Mouse (Mus musculus): ENCODE data around the gene March8. TPM values are rescaled to one million over a fixed set of nuclear protein-coding genes. Genes with fewer than 3 reads are reported as not detected.

The March8 gene
- polyA plus RNA-seq, 1 experiment from 2014 or later = 40.9 TPM

- Histone ChIP-seq H3K4me2 (replicated peaks; ENCODE audit: low read depth, low read length) (no peak overlapping the region), H3K36me3 (ENCODE audit: insufficient read depth, low read length) (0 out of 2 replicates have a peak, but pooled peaks cover 4% of the 10 kb centered on the region), H3K9ac (replicated peaks; ENCODE audit: low read length) (no peak overlapping the region), H3K4me1 (ENCODE audit: insufficient read depth, low read length) (no peaks in the 10 kb centered on the region), H3K27me3 (ENCODE audit: insufficient read depth, low read length) (no peaks in the 10 kb centered on the region), H3K27ac (ENCODE audit: low read length) (no peak overlapping the region), H3K4me3 (ENCODE audit: low read length) (no peak overlapping the region), H3K9me3 (ENCODE audit: low read length) (no peaks in the 10 kb centered on the region)
- WGBS = 69% methylated on average over 12 of the region's 12 CpGs
- no peak for ATAC-seq (ENCODE audit: low FRiP score, low TSS enrichment)
Observed at GRCm38 (mm10) chr6:116415126-116415676, 77.4 kb downstream of the March8 start.

DNA sequence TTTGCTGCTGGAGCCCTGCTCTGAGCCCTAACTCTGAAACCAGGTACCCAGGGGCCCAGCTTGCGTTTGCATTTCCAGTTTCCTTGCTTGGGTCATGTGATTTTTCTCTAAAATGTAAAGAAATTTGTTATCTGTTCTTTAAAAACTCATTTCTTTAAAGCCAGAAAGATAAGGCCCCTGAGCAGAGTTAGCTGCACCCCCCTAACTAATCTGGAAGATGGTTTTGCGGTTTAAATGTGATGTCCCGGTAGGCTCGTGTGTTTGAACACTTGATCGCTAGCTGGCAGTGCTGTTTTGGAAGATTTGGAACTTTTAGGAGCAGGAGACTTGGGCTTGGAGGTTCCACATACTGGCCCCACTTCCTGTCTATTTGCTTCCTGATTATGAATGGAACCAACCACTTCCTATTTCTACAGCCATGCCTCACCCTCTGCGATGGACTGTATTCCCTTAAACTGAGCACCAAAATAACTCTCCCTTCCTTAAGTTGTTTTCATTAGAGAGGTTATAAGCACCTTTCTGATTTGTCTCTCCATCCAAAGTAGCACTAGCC lies 78.3 kb downstream of the March8 start:
- ATAC-seq (ENCODE audit: low FRiP score, low TSS enrichment) = no peak
- Histone ChIP-seq H3K36me3 (ENCODE audit: insufficient read depth, low read length) (no peaks in the 10 kb centered on the region), H3K27me3 (ENCODE audit: insufficient read depth, low read length) (no peaks in the 10 kb centered on the region), H3K27ac (ENCODE audit: low read length) (no peak overlapping the region), H3K9ac (replicated peaks; ENCODE audit: low read length) (no peak overlapping the region), H3K9me3 (ENCODE audit: low read length) (no peaks in the 10 kb centered on the region), H3K4me1 (ENCODE audit: insufficient read depth, low read length) (no peaks in the 10 kb centered on the region), H3K4me2 (replicated peaks; ENCODE audit: low read depth, low read length) (no peak overlapping the region), H3K4me3 (ENCODE audit: low read length) (no peak overlapping the region)
- WGBS = 87% methylated on average over 6 of the region's 6 CpGs

DNA sequence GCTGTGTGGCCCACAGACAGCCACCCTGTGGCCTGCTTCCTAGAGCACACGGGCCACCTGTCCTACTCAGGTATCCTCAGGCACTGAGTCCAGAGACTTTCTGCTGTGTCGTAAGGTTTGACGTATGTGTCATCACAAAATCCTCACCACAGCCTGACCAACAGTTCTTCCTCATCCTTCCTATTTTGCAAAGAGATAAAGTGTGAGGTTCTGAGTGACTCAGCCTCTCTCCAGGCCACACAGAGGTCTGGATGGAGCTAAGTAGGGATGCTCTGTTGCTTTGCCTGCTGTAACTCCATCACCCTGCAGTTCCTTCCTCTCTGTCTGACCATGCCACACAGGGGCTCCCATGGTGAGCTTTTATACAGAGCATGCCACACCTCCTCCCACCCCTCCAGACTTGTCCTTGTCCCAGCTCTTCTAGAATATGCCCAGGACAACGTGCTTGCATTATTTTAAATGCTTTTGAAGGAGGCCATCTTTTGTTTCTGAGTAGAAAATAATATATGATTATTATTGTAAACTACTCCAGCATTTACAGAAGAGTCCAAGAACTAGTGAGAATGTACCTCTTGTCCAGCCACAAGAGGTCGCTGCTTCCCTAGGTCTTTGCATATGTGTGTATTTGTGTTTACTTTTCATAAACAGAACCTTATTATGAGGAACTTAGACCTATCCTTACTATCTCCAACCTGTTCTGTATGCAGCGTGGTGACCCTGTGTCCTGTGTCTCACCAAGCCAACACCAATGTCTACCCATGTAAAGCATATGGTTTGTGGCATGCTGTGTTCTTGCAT lies 79.9 kb downstream of the March8 start:
- H3K4me1 ChIP-seq (ENCODE audit: insufficient read depth, low read length) = no peaks in the 10 kb centered on the region
- H3K9me3 ChIP-seq (ENCODE audit: low read length) = no peaks in the 10 kb centered on the region
- no peaks in the 10 kb centered on the region for H3K36me3 ChIP-seq (ENCODE audit: insufficient read depth, low read length)
- H3K9ac ChIP-seq (replicated peaks; ENCODE audit: low read length) = no peak overlapping the region
- H3K4me2 ChIP-seq (replicated peaks; ENCODE audit: low read depth, low read length) = no peak overlapping the region
- 62% methylated on average over 6 of the region's 6 CpGs for WGBS
- no peaks in the 10 kb centered on the region for H3K27me3 ChIP-seq (ENCODE audit: insufficient read depth, low read length)
- ATAC-seq (ENCODE audit: low FRiP score, low TSS enrichment) = no peak
- no peak overlapping the region for H3K27ac ChIP-seq (ENCODE audit: low read length)
- no peak overlapping the region for H3K4me3 ChIP-seq (ENCODE audit: low read length)

- H3K36me3 ChIP-seq (ENCODE audit: insufficient read depth, low read length) = no peaks in the 10 kb centered on the region
- H3K4me3 ChIP-seq (ENCODE audit: low read length) = no peak overlapping the region
- no peak overlapping the region for H3K9ac ChIP-seq (replicated peaks; ENCODE audit: low read length)
- no peaks in the 10 kb centered on the region for H3K4me1 ChIP-seq (ENCODE audit: insufficient read depth, low read length)
- H3K9me3 ChIP-seq (ENCODE audit: low read length) = no peaks in the 10 kb centered on the region
- H3K4me2 ChIP-seq (replicated peaks; ENCODE audit: low read depth, low read length) = no peak overlapping the region
- H3K27ac ChIP-seq (ENCODE audit: low read length) = no peak overlapping the region
- ATAC-seq (ENCODE audit: low FRiP score, low TSS enrichment) = no peak
- WGBS = 90% methylated on average over 1 of the region's 1 CpGs
- no peaks in the 10 kb centered on the region for H3K27me3 ChIP-seq (ENCODE audit: insufficient read depth, low read length)
Observed at GRCm38 (mm10) chr6:116418487-116418886, 80.7 kb downstream of the March8 start.

DNA sequence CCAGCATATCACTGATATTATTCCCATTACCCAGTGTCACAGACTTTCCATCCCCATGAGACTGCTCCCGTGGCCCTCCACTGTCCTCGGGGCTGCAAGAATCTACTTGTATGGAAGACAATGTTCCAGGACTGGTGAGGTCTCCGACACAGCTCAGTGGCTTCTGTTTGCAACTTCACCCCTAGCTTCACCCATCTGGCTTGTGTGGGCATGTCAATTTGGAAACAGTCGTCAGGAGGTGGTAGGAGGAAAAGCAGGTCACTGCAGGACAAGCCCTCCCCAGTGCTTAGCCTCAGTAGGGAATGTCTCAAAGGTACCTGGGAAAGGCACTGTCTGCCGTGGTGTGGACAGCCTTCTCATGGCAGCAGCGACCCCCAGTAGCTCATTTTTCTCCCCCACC lies 81.9 kb downstream of the March8 start:
- no peak overlapping the region for H3K9ac ChIP-seq (replicated peaks; ENCODE audit: low read length)
- H3K4me1 ChIP-seq (ENCODE audit: insufficient read depth, low read length) = no peaks in the 10 kb centered on the region
- no peaks in the 10 kb centered on the region for H3K9me3 ChIP-seq (ENCODE audit: low read length)
- H3K4me2 ChIP-seq (replicated peaks; ENCODE audit: low read depth, low read length) = no peak overlapping the region
- no peaks in the 10 kb centered on the region for H3K36me3 ChIP-seq (ENCODE audit: insufficient read depth, low read length)
- no peak for ATAC-seq (ENCODE audit: low FRiP score, low TSS enrichment)
- H3K27me3 ChIP-seq (ENCODE audit: insufficient read depth, low read length) = no peaks in the 10 kb centered on the region
- H3K27ac ChIP-seq (ENCODE audit: low read length) = no peak overlapping the region
- no peak overlapping the region for H3K4me3 ChIP-seq (ENCODE audit: low read length)
- WGBS = 62% methylated on average over 6 of the region's 6 CpGs

GRCm38 (mm10) chr6:116420271-116420670 lies 82.4 kb downstream of the March8 start:
- H3K36me3 ChIP-seq (ENCODE audit: insufficient read depth, low read length) = no peaks in the 10 kb centered on the region
- no peaks in the 10 kb centered on the region for H3K27me3 ChIP-seq (ENCODE audit: insufficient read depth, low read length)
- ATAC-seq (ENCODE audit: low FRiP score, low TSS enrichment) = no peak
- H3K4me3 ChIP-seq (ENCODE audit: low read length) = no peak overlapping the region
- H3K4me1 ChIP-seq (ENCODE audit: insufficient read depth, low read length) = no peaks in the 10 kb centered on the region
- no peak overlapping the region for H3K27ac ChIP-seq (ENCODE audit: low read length)
- no peak overlapping the region for H3K9ac ChIP-seq (replicated peaks; ENCODE audit: low read length)
- 83% methylated on average over 10 of the region's 10 CpGs for WGBS
- no peak overlapping the region for H3K4me2 ChIP-seq (replicated peaks; ENCODE audit: low read depth, low read length)
- no peaks in the 10 kb centered on the region for H3K9me3 ChIP-seq (ENCODE audit: low read length)

- 89% methylated on average over 7 of the region's 7 CpGs for WGBS
- no peak for ATAC-seq (ENCODE audit: low FRiP score, low TSS enrichment)
Observed at GRCm38 (mm10) chr6:116422991-116423390, 85.2 kb downstream of the March8 start.

DNA sequence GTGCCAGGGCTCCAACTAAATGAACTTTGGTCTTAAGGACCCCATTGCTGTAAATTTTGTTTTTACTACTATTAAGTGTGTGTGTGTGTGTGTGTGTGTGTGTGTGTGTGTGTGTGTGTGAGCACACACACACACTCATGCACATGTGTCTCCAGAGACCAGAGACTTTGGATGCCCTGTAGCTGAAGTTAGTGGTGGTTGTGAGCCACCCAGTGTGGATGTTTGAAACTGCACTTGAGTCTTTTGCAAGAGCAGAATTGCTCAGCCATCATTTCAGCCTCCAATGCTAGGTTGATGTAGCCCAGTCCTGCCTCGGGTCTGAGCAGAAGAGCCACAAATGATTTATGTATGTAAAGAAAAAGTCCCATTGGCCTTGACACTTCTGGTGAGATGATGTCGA lies 85.8 kb downstream of the March8 start:
- no peak overlapping the region for H3K4me3 ChIP-seq (ENCODE audit: low read length)
- H3K27ac ChIP-seq (ENCODE audit: low read length) = no peak overlapping the region
- no peaks in the 10 kb centered on the region for H3K27me3 ChIP-seq (ENCODE audit: insufficient read depth, low read length)
- no peaks in the 10 kb centered on the region for H3K9me3 ChIP-seq (ENCODE audit: low read length)
- H3K9ac ChIP-seq (replicated peaks; ENCODE audit: low read length) = no peak overlapping the region
- H3K36me3 ChIP-seq (ENCODE audit: insufficient read depth, low read length) = no peaks in the 10 kb centered on the region
- ATAC-seq (ENCODE audit: low FRiP score, low TSS enrichment) = no peak
- no peak overlapping the region for H3K4me2 ChIP-seq (replicated peaks; ENCODE audit: low read depth, low read length)
- 41% methylated on average over 2 of the region's 2 CpGs for WGBS
- no peaks in the 10 kb centered on the region for H3K4me1 ChIP-seq (ENCODE audit: insufficient read depth, low read length)

More at GRCm38 (mm10) chr6:116422991-116423390, 85.2 kb downstream of the March8 start:
- H3K27ac ChIP-seq (ENCODE audit: low read length) = no peak overlapping the region
- no peaks in the 10 kb centered on the region for H3K4me1 ChIP-seq (ENCODE audit: insufficient read depth, low read length)
- no peak overlapping the region for H3K4me3 ChIP-seq (ENCODE audit: low read length)
- no peaks in the 10 kb centered on the region for H3K27me3 ChIP-seq (ENCODE audit: insufficient read depth, low read length)
- H3K9me3 ChIP-seq (ENCODE audit: low read length) = no peaks in the 10 kb centered on the region
- no peak overlapping the region for H3K9ac ChIP-seq (replicated peaks; ENCODE audit: low read length)
- no peaks in the 10 kb centered on the region for H3K36me3 ChIP-seq (ENCODE audit: insufficient read depth, low read length)
- H3K4me2 ChIP-seq (replicated peaks; ENCODE audit: low read depth, low read length) = no peak overlapping the region

DNA sequence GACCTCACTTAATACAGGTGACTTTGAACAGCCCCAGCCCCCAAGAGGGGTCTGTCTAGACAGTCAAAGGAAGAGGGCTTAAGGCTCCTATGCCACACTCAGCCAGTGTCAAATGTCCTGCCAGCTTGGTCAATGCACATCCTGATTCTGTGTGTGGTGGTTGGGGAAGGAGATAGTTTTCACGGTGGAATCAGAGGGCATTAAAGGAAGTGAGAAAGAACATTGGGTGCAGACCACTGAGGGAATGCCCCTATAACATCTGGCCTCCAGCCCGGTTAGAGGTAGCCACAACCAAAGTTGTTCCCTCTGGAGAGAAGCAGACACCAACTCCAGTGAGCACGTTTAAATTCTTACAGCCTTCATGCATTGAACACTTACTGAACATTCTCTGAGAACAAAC lies 89.7 kb downstream of the March8 start:
- Histone ChIP-seq H3K27ac (ENCODE audit: low read length) (no peak overlapping the region), H3K36me3 (ENCODE audit: insufficient read depth, low read length) (no peaks in the 10 kb centered on the region), H3K9me3 (ENCODE audit: low read length) (0 out of 2 replicates have a peak, but pooled peaks cover 4% of the 10 kb centered on the region), H3K9ac (replicated peaks; ENCODE audit: low read length) (no peak overlapping the region), H3K4me1 (ENCODE audit: insufficient read depth, low read length) (no peaks in the 10 kb centered on the region), H3K27me3 (ENCODE audit: insufficient read depth, low read length) (no peaks in the 10 kb centered on the region), H3K4me3 (ENCODE audit: low read length) (no peak overlapping the region), H3K4me2 (replicated peaks; ENCODE audit: low read depth, low read length) (no peak overlapping the region)
- 74% methylated on average over 3 of the region's 3 CpGs for WGBS
- ATAC-seq (ENCODE audit: low FRiP score, low TSS enrichment) = no peak

DNA sequence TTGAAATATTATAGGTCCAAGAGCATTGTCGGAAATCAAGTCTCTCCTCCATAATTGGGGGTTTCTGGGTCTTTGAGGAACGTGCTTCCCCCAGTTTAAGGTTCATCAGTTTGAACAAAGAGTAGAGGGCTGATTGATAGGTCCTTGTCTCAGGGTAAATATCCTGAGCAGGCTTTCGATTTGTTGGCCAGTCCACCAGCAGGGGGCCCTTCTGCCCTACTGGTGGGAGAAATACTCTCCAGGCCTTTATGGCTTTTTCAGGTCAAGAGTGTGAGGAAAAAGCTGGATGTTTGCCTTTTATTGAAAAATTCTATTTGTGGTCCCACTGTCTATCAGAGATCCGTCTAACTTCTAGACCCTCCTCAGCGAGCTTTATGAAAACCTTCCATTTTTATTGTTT lies 90.5 kb downstream of the March8 start:
- Histone ChIP-seq H3K36me3 (ENCODE audit: insufficient read depth, low read length) (no peaks in the 10 kb centered on the region), H3K4me3 (ENCODE audit: low read length) (no peak overlapping the region), H3K9me3 (ENCODE audit: low read length) (0 out of 2 replicates have a peak, but pooled peaks cover 4% of the 10 kb centered on the region), H3K27me3 (ENCODE audit: insufficient read depth, low read length) (no peaks in the 10 kb centered on the region), H3K27ac (ENCODE audit: low read length) (no peak overlapping the region), H3K4me2 (replicated peaks; ENCODE audit: low read depth, low read length) (no peak overlapping the region), H3K9ac (replicated peaks; ENCODE audit: low read length) (no peak overlapping the region), H3K4me1 (ENCODE audit: insufficient read depth, low read length) (no peaks in the 10 kb centered on the region)
- ATAC-seq (ENCODE audit: low FRiP score, low TSS enrichment) = no peak
- WGBS = 69% methylated on average over 5 of the region's 5 CpGs

Data from kidney, embryonic 16.5 days (tissue).